Comparison of ENCODE assay signal across 8 mouse cellular contexts in genomic region chr6:59426534-59426885, GRCm38 (mm10). TPM values are rescaled to one million over a fixed set of nuclear protein-coding genes. Genes with fewer than 3 reads are reported as not detected.
DNase-seq lines count a peak whose midpoint lies in the region; ATAC-seq and TF ChIP-seq lines count a peak whose summit lies in the region.

No protein-coding gene starts in this region.

- peak overlapping the region; percentile 67 for H3K4me3 ChIP-seq in heart, embryonic 10.5 days
- peak overlapping the region; percentile 78 for H3K4me3 ChIP-seq in E14TG2a.4 (replicated peaks; ENCODE audit: low read length)
- peak overlapping the region; percentile 53 for H3K4me3 ChIP-seq in forebrain, embryonic 16.5 days (replicated peaks; ENCODE audit: low read length)
- H3K4me3 ChIP-seq in liver, embryonic 15.5 days (replicated peaks), result peak overlapping the region; percentile 46

- H3K27ac ChIP-seq in heart, embryonic 10.5 days, result peak overlapping the region; percentile 87
- H3K27ac ChIP-seq in forebrain, embryonic 16.5 days (ENCODE audit: low read length), result peak overlapping the region; percentile 74
- H3K27ac ChIP-seq in liver, embryonic 15.5 days (replicated peaks), result no peak overlapping the region

- peak overlapping the region; percentile 73 for H3K9ac ChIP-seq in forebrain, embryonic 16.5 days (replicated peaks; ENCODE audit: low read depth, low read length)
- H3K9ac ChIP-seq in liver, embryonic 15.5 days, result no peak overlapping the region

- no peak for DNase-seq in heart, embryonic 10.5 days (ENCODE audit: low spot score)
- DNase-seq in heart, adult 11 months, result no peak
- DNase-seq in gastrocnemius, postnatal 25 days, result no peak
- no peak for DNase-seq in layer of hippocampus, postnatal 25 days (ENCODE audit: extremely low spot score in 1 of 2, low spot score in 1 of 2)

- H3K4me2 ChIP-seq in forebrain, embryonic 16.5 days (ENCODE audit: low read length), result peak overlapping the region; percentile 88
- H3K4me2 ChIP-seq in liver, embryonic 15.5 days, result peak overlapping the region; percentile 54

- no peak for ATAC-seq in forebrain, embryonic 16.5 days
- ATAC-seq in liver, embryonic 15.5 days (ENCODE audit: insufficient read depth), result peak; percentile 41
- ATAC-seq in monocyte, adult 5-6 weeks (replicated peaks; ENCODE audit: insufficient number of reproducible peaks, low FRiP score, low TSS enrichment, poor library complexity, severe bottlenecking), result no peak

- peaks cover 15% of the 10 kb centered on the region for H3K4me1 ChIP-seq in heart, embryonic 10.5 days
- 0 out of 2 replicates have a peak, but pooled peaks cover 5% of the 10 kb centered on the region for H3K4me1 ChIP-seq in E14TG2a.4 (replicated peaks; ENCODE audit: low read depth, low read length)
- peaks cover 8% of the 10 kb centered on the region; the same call in 1 of the 2 replicates for H3K4me1 ChIP-seq in forebrain, embryonic 16.5 days (replicated peaks; ENCODE audit: control insufficient read depth, insufficient read depth, low read length)
- H3K4me1 ChIP-seq in liver, embryonic 15.5 days (replicated peaks), result peaks cover 5% of the 10 kb centered on the region; the same call in 1 of the 2 replicates

- WGBS in heart, embryonic 10.5 days, result 45% methylated on average over 3 of the region's 3 CpGs
- WGBS in forebrain, embryonic 16.5 days, result 28% methylated on average over 3 of the region's 3 CpGs
- 34% methylated on average over 3 of the region's 3 CpGs for WGBS in liver, embryonic 15.5 days (ENCODE audit: insufficient replicate concordance)

- H3K9me3 ChIP-seq in heart, embryonic 10.5 days, result no peaks in the 10 kb centered on the region
- H3K9me3 ChIP-seq in E14TG2a.4 (ENCODE audit: low read length), result no peaks in the 10 kb centered on the region
- no peaks in the 10 kb centered on the region for H3K9me3 ChIP-seq in forebrain, embryonic 16.5 days (ENCODE audit: control insufficient read depth, low read length)
- H3K9me3 ChIP-seq in liver, embryonic 15.5 days (replicated peaks), result no peaks in the 10 kb centered on the region

- no peaks in the 10 kb centered on the region for H3K27me3 ChIP-seq in heart, embryonic 10.5 days (ENCODE audit: insufficient read depth, poor library complexity, severe bottlenecking)
- H3K27me3 ChIP-seq in E14TG2a.4 (ENCODE audit: insufficient read depth, low read length), result peaks cover 22% of the 10 kb centered on the region
- H3K27me3 ChIP-seq in forebrain, embryonic 16.5 days (replicated peaks; ENCODE audit: control insufficient read depth, insufficient read depth, low read length), result no peaks in the 10 kb centered on the region
- H3K27me3 ChIP-seq in liver, embryonic 15.5 days, result no peaks in the 10 kb centered on the region

- no peaks in the 10 kb centered on the region for H3K36me3 ChIP-seq in heart, embryonic 10.5 days
- H3K36me3 ChIP-seq in E14TG2a.4 (ENCODE audit: insufficient read depth, low read length), result no peaks in the 10 kb centered on the region
- H3K36me3 ChIP-seq in forebrain, embryonic 16.5 days (ENCODE audit: control insufficient read depth, insufficient read depth), result no peaks in the 10 kb centered on the region
- H3K36me3 ChIP-seq in liver, embryonic 15.5 days (replicated peaks), result no peaks in the 10 kb centered on the region

- no peak for TF ChIP-seq CTCF in E14TG2a.4 (conservative IDR thresholded peaks at IDR 0.05; ENCODE audit: low read length)

RNA-seq across cellular contexts. Expression of gene Gprin3, which starts 0.4 kb away (rescaled TPM):
- polyA plus RNA-seq in heart, embryonic 10.5 days (2016; fragmentation: Nextera tagmentation; extraction: Ambion mirVana), result 1.8 and 4.3 TPM in 2 replicates
- 3.3 and 5.3 TPM in 2 replicates for polyA plus RNA-seq in forebrain, embryonic 16.5 days (2015; fragmentation: Nextera tagmentation; extraction: Ambion mirVana)
- 0.14 TPM in 2 replicates for polyA plus RNA-seq in liver, embryonic 15.5 days (2015; fragmentation: Nextera tagmentation; extraction: Ambion mirVana)
- 3.7 to 23.4 TPM (median 4.9 TPM) in 3 replicates for total RNA-seq in monocyte, adult 5-6 weeks (2017)
- total RNA-seq in gastrocnemius, postnatal 25 days (2021), result under 1 TPM; 0.18 to 0.40 TPM
- 1 to 10 TPM; 8.7 to 9.7 TPM for total RNA-seq in layer of hippocampus, postnatal 25 days (2021)
